Mouse (Mus musculus) naive thymus-derived CD4-positive, alpha-beta T cell, adult 2 months (primary cell): ENCODE measurements around the gene Shc3.

Experiments used
- DNase-seq: peaks from one replicate; pipeline ENCODE4 v3.0.0-alpha.2; 2011; ENCODE audit warnings: low read depth

Gene Shc3

GRCm38 (mm10) chr13:51417796-51418195, 151.4 kb downstream of the Shc3 start:
- DNase-seq: no peak

GRCm38 (mm10) chr13:51416727-51417126, 152.5 kb downstream of the Shc3 start:
- DNase-seq: no peak

- peak; percentile 33 for DNase-seq
Measured at GRCm38 (mm10) chr13:51413461-51413860, 155.8 kb downstream of the Shc3 start.

- no peak for DNase-seq
Measured at GRCm38 (mm10) chr13:51411696-51412430, 157.4 kb downstream of the Shc3 start.

- no peak for DNase-seq
Measured at GRCm38 (mm10) chr13:51411243-51411642, 158.0 kb downstream of the Shc3 start.

- no peak for DNase-seq
Measured at GRCm38 (mm10) chr13:51409936-51410481, 159.2 kb downstream of the Shc3 start.

GRCm38 (mm10) chr13:51408519-51409001, 160.7 kb downstream of the Shc3 start, which contains the start of gene S1pr3:
TSS of gene S1pr3 (plus strand) at chr13:51408639.
- no peak for DNase-seq

- no peak for DNase-seq
Measured at GRCm38 (mm10) chr13:51407541-51408217, 161.5 kb downstream of the Shc3 start.

GRCm38 (mm10) chr13:51405731-51406320, 163.4 kb downstream of the Shc3 start:
- no peak for DNase-seq

GRCm38 (mm10) chr13:51404566-51404965, 164.7 kb downstream of the Shc3 start:
- no peak for DNase-seq

GRCm38 (mm10) chr13:51400736-51401501, 168.3 kb downstream of the Shc3 start:
- peak; percentile 54 for DNase-seq

GRCm38 (mm10) chr13:51400186-51400719, 169.0 kb downstream of the Shc3 start:
- peak; percentile 63 for DNase-seq

GRCm38 (mm10) chr13:51399562-51399961, 169.7 kb downstream of the Shc3 start:
- no peak for DNase-seq

GRCm38 (mm10) chr13:51397861-51398260, 171.4 kb downstream of the Shc3 start:
- DNase-seq: no peak

- no peak for DNase-seq
Measured at GRCm38 (mm10) chr13:51392256-51392655, 177.0 kb downstream of the Shc3 start.

- no peak for DNase-seq
Measured at GRCm38 (mm10) chr13:51391359-51391916, 177.8 kb downstream of the Shc3 start.

GRCm38 (mm10) chr13:51390398-51390797, 178.8 kb downstream of the Shc3 start:
- no peak for DNase-seq

- no peak for DNase-seq
Measured at GRCm38 (mm10) chr13:51387908-51388307, 181.3 kb downstream of the Shc3 start.

- DNase-seq: no peak
Measured at GRCm38 (mm10) chr13:51384899-51385298, 184.3 kb downstream of the Shc3 start.

- DNase-seq: no peak
Measured at GRCm38 (mm10) chr13:51381498-51381897, 187.7 kb downstream of the Shc3 start.
